Mouse (Mus musculus): ENCODE data around the gene Sgcg.

The Sgcg gene

DNA sequence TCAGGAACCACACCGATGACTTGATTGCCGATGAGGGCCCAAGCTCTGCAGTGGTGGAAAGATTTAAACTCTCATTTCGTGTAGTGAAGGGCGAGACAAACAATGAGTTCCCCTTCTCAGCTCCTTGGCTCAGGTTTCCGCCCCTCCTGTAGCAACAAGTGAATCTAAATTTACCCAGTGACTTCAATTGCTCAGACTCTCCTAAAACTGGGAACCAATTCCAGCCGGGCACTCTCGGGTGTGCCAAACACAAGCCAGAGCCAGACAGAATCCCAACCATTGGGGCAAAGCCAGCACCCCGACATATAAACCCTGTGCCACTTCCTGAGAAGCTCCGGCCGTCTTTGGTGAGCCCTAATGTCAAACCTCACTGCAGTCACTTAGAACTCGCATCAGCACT lies at the start of gene Sgcg:
Sgcg (minus strand) TSS at position 139 of the 400 bp plus-strand sequence.
- no peak for DNase-seq (ENCODE audit: low spot score)

DNA sequence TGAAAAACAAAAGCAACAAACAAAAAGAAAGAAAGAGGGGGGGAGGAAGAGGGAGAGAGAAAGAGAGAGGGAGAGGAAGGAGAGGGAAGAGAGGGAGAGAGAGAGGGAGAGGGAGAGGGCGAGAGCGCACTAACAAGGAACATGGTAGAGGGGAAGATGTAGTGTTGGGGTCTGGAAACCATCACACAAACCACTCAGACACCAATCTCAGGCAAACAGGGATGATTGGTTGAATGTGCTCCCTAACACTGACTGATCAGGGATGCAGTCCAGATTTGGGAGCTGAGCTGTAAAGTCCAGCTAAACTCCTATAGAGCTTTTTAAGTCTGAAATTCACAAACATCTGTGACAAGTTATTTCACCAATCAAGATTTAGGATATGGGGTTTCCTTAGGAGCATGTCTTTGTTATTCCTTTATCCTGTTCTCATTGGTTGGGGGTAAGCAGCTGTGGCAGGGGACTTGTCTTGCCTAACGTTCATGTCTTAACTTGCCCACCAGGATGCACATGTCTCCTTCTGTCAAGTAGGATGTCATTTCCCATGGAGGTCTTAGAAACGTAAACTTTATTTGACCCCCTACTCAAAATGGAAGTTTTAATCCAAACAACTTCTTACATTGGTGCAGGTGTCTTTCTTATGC lies 45.8 kb upstream of the Sgcg start:
- no peak for DNase-seq (ENCODE audit: low spot score)

DNA sequence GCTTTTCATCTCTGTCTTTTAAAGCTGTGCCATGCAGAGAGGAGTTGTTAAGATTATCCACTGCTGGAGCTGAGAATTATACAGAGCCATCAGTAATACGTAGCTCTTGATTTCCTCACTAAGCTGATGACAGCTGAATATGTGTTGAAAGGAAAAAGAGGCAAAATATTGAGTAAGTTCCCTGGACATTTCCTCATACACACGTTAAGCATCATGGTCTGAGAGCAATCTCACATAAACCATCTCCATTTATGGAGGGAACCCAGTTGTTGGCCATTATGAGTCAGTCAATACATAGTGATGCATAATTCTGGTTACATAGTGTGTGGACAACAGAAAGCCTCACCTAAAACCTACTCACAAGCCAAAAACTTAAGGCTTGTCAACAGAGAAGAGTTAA lies 44.1 kb upstream of the Sgcg start:
- DNase-seq (ENCODE audit: low spot score) = no peak

- no peak for DNase-seq (ENCODE audit: low spot score)
These were observed 43.0 kb upstream of the Sgcg start for GRCm38 (mm10) chr14:61301323-61301722.

DNA sequence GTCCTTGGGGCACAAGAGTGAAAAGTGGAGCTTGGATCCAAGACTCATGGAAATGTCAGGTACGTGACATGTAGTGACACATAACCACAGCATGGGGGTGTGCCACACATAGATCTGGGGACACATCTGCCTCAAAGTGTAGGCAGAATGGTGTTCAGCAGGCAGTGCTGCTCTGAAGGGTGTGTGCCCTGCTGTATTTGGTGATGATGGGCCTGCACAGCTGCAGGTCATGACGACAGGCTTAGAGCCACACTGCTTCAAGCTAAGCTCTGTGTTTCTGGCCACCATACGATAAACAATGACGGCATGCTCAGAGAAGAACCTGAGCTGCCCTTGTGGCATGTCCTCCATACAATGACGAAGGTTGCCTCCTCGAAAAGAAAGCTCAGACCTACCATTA lies 41.5 kb upstream of the Sgcg start:
- no peak for DNase-seq (ENCODE audit: low spot score)

DNA sequence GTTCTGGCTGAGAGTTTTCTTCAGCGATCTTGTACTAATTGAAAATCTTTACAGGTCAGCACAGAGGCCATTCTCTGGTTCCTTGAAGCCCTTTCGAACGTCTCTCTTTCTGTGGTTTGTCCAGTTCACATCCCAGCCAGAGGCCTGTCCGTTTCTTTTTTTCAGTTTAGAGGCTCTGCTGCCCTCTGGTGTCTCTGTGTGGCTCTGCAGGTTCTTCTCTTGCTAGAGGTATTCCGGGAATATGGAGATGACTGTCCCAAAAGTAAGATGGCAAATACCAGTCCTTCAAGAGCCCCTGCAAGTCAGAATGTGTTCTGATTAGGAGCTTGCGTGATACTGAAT lies 36.4 kb upstream of the Sgcg start:
- peak; percentile 55 for DNase-seq (ENCODE audit: low spot score)

DNA sequence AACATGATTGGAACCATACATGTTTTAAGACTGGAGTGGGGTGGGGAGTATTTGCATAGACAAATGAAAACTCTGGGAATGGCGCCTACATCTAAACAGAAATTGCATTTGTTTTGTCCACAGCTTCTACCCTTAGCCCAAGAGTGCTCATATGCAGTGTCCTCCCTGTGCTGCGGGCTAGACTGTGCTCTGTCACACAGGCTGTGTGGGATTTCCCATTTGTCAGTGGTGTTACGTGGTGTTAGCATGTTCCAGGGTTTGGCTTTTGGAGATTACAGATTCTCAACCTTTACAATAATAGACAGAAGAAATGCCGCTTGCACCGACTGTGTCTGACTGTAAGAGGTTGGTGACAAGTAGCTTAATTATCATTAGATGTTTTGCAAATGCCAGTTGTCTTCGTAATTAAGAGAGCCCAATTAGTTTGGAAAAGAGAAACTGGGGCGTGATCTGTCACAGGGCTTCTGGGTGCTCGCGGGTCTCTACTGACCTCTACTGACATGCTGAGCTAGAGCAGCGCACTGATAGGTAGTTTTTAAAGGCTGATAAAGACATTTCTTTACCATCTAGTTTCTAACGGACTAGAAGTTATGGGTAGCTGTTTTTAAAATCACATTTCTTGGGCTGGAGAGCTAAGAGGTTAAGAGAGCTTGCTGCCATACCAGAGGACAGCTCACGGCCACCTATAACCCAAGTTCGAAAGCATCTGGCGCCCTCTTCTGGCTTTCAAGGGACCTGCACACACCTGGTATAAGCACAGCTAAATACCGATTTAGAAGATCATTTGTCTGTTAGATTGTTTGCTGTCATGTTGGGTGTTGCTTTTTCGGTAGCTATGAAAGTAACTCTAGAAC lies 35.8 kb upstream of the Sgcg start:
- peak; percentile 66 for DNase-seq (ENCODE audit: low spot score)

DNA sequence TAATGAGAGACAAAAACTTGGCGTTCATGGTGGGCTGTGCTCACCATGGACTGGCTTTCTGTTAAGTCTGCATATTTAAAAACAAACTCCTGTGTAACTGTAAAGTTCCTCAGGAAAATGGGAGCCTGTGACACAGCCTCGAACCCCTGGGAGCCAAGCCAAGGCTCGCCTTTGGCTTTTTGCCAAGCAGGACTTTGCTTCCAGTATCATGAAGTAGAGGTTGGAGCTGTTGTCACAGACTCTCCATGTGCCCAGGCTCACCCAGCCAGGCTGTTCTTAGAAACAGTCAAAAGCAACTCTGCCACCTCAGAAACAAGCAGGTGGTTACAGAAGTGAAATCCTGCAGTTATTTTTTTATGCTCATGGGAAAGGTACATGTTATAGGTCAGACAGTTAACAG lies 32.4 kb upstream of the Sgcg start:
- no peak for DNase-seq (ENCODE audit: low spot score)

DNA sequence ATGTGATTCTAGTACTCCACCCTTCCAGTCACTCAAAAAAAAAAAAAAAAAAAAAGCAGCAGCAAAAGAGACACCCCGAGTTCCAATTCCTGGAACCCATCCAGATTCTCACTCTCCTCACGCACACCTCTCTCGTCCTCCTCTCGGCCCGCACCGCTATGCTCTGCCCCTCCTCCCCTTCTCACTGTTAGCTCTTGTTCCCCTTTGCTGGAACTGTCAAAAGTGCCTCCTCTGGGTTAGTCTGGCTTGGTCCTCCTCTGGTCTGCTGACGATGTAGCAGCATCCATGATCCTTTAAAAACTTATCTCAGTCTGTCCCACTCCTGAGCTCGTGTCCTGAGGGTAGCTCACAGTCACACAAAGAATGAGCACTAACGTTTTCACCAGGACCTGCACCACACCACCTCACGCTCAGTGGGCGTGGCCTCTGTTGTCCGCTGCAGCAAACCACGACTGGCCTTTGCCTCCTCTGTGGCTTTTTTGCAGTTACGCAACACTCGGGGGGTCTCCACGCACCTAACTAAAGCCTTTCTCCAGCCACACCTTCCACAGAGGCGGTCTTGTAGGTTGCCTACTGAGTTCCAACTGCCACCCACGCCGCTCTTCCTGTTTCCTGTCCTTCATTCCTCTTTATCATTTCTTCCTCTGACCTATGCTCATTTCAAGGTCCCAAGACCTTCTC lies 30.5 kb upstream of the Sgcg start:
- DNase-seq (ENCODE audit: low spot score) = no peak

GRCm38 (mm10) chr14:61278676-61279300 lies 20.5 kb upstream of the Sgcg start:
- DNase-seq (ENCODE audit: low spot score) = no peak

DNA sequence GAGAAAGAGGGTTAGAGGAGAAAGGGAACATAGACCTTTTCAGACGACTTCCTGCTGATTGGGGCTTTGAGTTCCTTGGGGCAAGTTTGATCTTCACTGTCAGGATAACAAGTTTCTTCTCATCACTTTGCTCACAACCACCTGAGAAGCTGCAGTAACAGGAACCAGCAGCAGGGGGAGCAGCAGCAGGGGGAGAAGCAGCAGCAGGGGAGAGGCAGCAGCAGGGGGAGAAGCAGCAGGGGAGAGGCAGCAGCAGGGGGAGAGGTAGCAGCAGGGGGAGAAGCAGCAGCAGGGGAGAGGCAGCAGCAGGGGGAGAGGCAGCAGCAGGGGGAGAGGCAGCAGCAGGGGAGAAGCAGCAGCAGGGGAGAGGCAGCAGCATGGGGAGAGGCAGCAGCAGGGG lies 19.0 kb upstream of the Sgcg start:
- DNase-seq (ENCODE audit: low spot score) = no peak

DNA sequence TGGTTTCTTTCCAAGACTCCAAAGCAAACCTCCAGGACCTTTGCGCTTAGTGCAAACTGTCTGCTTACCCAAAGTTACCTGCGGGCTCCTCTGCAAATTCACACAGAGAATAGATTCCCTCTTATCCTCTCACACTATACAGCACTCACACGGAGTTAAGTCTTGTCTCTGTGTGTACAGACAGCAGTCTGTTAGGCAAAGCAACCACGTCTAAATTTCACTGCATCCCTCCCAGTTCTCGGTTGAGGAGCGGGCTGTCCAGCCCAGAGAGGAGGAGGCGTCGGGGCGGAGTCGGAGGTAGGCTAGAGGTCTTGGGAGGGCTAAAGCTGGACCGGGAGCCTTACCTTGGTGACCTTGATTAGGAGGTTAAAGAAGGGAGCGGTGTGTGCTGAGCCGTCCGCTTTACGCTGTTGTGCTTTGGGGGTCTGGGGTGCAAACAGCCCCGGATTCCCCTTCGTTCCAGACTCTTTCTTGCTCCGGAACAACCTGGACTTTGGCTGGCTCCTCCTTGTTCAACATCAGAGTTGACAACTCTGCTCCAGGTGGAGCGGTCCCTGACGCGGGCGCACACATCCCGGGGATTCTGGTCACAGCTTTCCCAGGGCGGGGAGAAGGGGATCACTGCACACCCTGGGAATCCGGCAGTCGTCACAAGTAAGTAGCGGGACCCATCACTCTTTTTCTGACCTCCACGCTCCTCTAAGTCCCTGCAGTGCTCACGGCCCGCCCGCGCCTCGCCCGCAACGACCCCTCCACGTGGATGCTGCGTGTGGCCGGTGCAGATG lies 16.3 kb upstream of the Sgcg start:
- DNase-seq (ENCODE audit: low spot score) = no peak

DNA sequence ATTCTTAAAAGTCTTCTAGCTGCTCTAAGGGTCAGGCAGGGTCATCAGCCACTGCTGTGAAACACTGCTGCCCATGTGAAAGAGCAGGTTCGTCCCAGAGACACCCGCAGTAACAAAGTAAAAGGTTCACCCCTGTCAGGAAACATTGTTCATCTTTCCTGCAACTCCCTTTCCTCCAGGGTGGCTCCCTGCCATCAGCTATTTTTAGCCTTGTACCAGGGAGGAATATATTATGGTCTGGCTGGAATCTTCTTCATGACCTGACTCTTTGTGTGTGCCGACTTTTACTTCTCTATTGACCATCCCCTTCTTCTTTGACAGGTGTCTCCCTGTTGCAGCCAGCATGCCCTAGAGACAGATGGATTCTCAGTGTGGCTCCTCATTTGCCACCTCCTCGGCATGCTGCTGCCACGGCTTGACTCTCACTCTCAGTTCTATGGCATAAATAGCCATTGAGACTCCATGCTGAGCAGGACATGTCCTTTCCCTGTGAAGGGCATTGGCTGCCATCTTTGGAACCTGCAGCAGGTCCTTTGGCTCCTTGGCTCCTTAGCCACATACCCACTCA lies 9.7 kb upstream of the Sgcg start:
- no peak for DNase-seq (ENCODE audit: low spot score)

- no peak for DNase-seq (ENCODE audit: low spot score)
These were observed 794 bp upstream of the Sgcg start for GRCm38 (mm10) chr14:61259084-61259483.

- no peak for DNase-seq (ENCODE audit: low spot score)
These were observed 5.5 kb downstream of the Sgcg start for GRCm38 (mm10) chr14:61252596-61253388.

GRCm38 (mm10) chr14:61246444-61246843 lies 11.8 kb downstream of the Sgcg start:
- DNase-seq (ENCODE audit: low spot score) = no peak

DNA sequence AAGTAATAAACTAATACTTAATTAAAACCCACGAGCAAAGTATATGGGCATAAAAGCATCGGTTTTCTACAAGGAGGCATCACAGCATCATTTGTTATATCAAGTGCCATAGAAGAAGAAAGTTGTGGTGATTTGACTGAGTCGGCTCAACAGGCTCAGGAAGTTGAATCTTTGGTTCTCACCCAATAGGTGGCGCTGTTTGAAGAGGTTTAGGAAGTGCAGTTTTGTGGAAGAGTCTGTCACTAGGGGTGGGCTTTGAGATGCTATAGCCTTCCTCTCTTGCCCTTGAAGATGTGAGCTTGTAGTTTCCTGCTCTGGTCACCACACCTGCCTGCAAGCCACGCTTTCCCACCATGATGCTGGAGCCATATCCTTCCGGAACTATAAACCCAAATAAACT lies 15.7 kb downstream of the Sgcg start:
- DNase-seq (ENCODE audit: low spot score) = no peak

- DNase-seq (ENCODE audit: low spot score) = no peak
These were observed 19.5 kb downstream of the Sgcg start for GRCm38 (mm10) chr14:61238751-61239150.

- DNase-seq (ENCODE audit: low spot score) = no peak
These were observed 21.1 kb downstream of the Sgcg start for GRCm38 (mm10) chr14:61237101-61237654.

GRCm38 (mm10) chr14:61235846-61236474 lies 22.3 kb downstream of the Sgcg start:
- DNase-seq (ENCODE audit: low spot score) = no peak
